Mouse (Mus musculus): ENCODE data around the gene Os9.
"Not testable (repeated sequence)": the region's sequence is repeated elsewhere in the genome, so short reads cannot be mapped to it uniquely, and the experiment has no call there.

The Os9 gene

GRCm38 (mm10) chr10:127063913-127064870 lies 56.7 kb downstream of the Os9 start:
- no peak for DNase-seq (ENCODE audit: low read depth, low spot score)

- DNase-seq (ENCODE audit: low read depth, low spot score): peak; percentile 98
Measured at GRCm38 (mm10) chr10:127063239-127063872, 57.6 kb downstream of the Os9 start, which contains the start of gene Cdk4. Cdk4 (plus strand) TSS chr10:127063534.

DNA sequence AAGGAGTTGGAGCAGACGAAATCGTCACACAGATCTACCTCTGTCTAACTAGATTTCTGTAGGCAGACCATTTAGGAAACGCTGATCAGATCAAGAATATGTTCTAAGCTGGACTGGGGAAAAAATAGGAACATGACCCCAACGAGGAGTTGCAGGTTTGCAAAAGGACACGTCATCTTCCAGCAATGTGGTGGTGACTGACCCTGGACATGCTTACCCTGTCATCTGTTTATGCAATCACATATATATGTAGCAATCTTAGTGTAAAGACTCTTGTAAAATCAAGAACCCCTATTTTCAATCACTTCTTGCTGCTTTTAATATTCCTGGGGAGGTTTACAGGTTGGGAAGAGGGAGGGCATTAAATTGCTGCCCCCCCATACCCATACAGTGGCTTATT lies 58.4 kb downstream of the Os9 start:
- DNase-seq (ENCODE audit: low read depth, low spot score): no peak

- not testable (repeated sequence) for DNase-seq (ENCODE audit: low read depth, low spot score)
Measured at GRCm38 (mm10) chr10:127062101-127062500, 58.8 kb downstream of the Os9 start.

DNA sequence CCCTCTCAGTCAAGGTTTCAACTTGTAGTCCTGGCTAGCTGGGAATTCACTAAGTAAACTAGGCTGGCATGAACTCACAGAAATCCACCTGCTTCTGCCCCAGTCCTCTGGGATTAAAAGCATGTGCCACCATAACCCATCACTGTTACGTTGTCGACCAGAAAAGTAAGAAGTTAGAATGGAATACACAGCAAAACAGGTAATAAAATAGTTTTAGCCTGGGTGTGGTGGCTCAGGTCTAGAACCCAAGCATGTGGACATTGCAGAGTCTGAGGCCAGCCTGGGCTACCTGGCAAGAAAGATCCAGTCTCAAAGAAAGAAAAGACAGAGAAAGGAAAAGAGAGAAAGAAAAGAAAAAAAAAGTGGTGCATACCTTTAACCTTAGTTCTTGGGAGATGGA lies 59.4 kb downstream of the Os9 start:
- no peak for DNase-seq (ENCODE audit: low read depth, low spot score)

DNA sequence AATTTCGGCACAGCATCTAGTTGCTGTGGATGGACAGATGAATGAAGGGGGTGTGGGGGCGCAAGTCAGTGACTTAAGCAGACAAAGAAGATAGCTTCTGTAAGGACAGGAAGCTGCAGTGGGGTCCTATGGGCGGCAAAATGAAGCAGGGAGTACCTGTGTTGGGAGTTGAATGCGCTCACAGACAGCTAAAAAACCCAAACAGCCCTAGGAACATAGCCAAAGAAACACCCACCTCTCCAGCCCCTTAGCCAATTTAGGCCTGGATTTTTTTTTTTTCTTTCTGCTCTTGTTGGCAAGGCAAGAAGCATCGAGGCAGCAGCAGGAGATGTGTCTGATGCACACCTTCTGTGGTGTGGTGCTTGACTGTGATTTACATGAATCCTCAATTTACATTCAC lies 59.8 kb downstream of the Os9 start:
- DNase-seq (ENCODE audit: low read depth, low spot score): no peak

- DNase-seq (ENCODE audit: low read depth, low spot score): peak; percentile 63
Measured at GRCm38 (mm10) chr10:127059968-127060916, 60.7 kb downstream of the Os9 start, which contains the start of gene March9. March9 (minus strand) TSS chr10:127060184.

- DNase-seq (ENCODE audit: low read depth, low spot score): no peak
Measured at GRCm38 (mm10) chr10:127059174-127059967, 61.6 kb downstream of the Os9 start.

DNA sequence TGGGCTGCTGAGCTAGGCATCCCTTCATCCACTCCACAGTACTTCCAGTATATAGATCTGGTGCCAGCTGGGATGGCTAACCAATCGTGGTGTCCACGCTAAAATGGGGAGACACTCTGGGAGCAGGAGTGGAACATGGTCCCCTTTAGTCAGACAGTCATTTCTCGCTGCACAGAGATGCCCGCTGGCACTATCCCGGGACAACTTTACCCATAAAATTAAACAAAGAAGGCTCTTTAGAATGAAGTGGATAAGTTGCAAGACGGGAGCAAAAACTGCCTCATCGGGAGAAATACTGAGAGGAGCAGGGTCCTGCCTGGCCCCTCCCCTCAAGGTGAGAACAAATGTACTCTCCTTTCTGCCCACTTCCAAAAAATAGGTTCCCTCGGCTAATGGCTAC lies 62.2 kb downstream of the Os9 start:
- DNase-seq (ENCODE audit: low read depth, low spot score): no peak

GRCm38 (mm10) chr10:127058161-127058560 lies 62.8 kb downstream of the Os9 start:
- DNase-seq (ENCODE audit: low read depth, low spot score): peak; percentile 77

DNA sequence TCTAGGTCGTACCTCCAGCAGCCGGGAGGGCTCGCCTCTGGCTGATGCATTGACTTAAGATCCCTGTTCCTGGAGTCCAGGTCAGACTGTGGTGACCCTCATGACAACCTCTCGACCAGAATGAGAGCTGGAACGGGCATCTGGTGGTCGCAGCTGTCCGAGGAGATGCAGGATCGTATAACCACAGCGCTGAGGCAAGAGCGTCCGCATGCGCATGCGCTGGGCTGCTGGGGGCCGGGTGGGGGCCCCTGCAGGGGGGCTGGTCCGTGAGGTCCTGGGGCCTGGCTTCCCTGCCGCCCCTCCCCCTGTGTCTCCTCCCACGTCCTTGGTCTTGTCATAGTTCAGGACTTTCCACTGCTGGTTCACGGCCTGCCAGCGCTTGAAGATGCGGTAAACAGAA lies 64.4 kb downstream of the Os9 start:
- DNase-seq (ENCODE audit: low read depth, low spot score): no peak

- DNase-seq (ENCODE audit: low read depth, low spot score): no peak
Measured at GRCm38 (mm10) chr10:127055406-127055805, 65.5 kb downstream of the Os9 start.

- no peak for DNase-seq (ENCODE audit: low read depth, low spot score)
Measured at GRCm38 (mm10) chr10:127054646-127055045, 66.3 kb downstream of the Os9 start.

DNA sequence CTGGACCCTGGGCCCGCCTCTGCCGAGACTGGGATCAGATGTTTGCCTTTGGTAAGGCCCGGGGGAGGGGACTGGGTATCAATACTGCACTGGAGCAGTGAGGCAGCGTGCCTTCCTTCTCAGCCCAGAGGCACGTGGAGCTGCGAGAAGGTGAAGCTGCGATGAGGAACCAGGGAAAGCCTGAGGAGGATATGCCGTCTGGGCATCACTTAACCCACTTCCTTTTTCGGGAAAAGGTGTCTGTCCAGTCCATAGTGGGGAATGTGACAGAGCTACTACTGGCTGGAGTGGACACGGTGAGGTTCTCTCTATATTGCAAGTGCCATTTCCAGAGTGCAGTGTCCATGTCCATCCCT lies 70.8 kb downstream of the Os9 start:
- no peak for DNase-seq (ENCODE audit: low read depth, low spot score)

DNA sequence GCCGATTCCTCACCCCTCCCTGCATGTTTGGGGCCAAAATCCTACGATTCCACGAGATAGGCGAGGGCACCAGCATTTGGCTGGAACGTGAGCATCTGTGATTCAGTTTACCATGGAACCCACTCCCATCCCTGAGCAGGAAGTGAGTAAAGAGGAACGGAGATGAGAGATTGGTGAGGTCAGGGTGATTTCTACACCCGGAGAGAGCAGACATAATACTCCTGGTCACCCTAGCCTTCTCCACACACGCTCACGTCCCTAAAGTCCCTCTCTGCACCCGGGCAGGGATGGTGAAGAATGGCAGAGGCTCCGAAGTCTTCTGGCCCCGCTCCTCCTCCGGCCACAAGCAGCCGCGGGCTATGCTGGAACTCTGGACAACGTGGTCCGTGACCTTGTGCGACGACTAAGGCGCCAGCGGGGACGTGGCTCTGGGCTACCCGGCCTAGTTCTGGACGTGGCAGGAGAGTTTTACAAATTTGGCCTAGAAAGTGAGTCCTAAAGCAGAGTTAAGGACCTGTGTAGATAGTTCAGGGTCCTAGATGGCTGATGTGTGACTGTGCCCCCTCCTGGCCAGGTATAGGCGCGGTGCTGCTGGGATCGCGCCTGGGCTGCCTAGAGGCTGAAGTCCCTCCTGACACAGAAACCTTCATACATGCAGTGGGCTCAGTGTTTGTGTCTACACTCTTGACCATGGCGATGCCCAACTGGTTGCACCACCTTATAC lies 71.4 kb downstream of the Os9 start:
- DNase-seq (ENCODE audit: low read depth, low spot score): no peak

DNA sequence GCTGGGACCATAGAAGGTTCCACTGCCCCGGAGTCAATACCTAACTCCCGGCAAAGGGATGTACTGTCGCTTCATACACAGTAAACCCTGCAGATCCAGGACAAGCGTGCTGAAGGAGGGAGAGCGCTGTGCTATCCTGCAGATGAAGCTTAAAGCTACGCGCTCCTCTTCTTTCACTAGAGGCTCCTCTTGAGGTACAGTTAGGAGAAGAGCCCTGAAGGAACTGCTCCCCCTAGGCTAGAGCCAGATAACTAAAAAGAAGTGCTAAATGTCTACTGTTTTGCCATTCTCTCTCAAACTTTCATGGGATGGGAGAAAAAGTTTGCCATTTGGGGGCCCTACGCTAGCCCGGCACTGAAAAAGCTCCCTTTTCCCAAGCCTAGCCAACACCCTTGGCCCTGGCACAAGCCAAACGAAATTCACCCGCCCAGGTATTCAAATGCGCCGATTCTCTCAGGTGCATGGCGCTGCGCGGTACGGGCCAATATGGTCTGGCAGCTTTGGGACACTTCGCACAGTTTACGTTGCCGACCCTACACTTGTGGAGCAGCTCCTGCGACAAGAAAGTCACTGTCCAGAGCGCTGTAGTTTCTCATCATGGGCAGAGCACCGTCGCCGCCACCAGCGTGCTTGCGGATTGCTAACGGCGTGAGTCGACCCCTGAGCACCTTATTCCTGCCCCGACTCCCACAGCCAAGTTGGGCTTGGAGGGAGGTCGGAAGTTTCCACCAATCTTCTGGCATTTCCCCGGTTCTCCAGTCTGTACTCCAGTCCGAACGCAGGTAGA lies 72.1 kb downstream of the Os9 start:
- no peak for DNase-seq (ENCODE audit: low read depth, low spot score)

GRCm38 (mm10) chr10:127047954-127048353 lies 73.0 kb downstream of the Os9 start, which contains the start of gene Cyp27b1:
Cyp27b1 (plus strand) TSS chr10:127048250.
- no peak for DNase-seq (ENCODE audit: low read depth, low spot score)

All from retina, adult 2 months (tissue).